Mouse (Mus musculus) hindbrain, embryonic 13.5 days (tissue): ENCODE data around the gene Rgs6. TPM values are rescaled to one million over a fixed set of nuclear protein-coding genes. Genes with fewer than 3 reads are reported as not detected.

Source experiments
- ATAC-seq: fragments of 200-750 bp; cut with Nextera tagmentation; 2 replicates; pipeline ENCODE4 v1.8.0; 2017; ENCODE audit warnings: moderate TSS enrichment; ENCODE audit not compliant: low FRiP score
- H3K27ac ChIP-seq: fragments of 300-500 bp; sonication (generic); 2 replicates; pipeline ENCODE4 v1.5.1; 2015; ENCODE audit warnings: inconsistent platforms, mild to moderate bottlenecking, moderate library complexity
- H3K27me3 ChIP-seq: fragments of 300-500 bp; sonication (generic); 2 replicates; pipeline ENCODE4 v1.6.1; 2015; ENCODE audit warnings: mild to moderate bottlenecking, inconsistent platforms
- H3K36me3 ChIP-seq: fragments of 300-500 bp; sonication (generic); 2 replicates; pipeline ENCODE4 v1.6.1; 2015; ENCODE audit warnings: mild to moderate bottlenecking, inconsistent platforms
- H3K4me1 ChIP-seq: fragments of 300-500 bp; sonication (generic); replicated peaks from 2 replicates; pipeline ENCODE4 v1.6.1; 2015; ENCODE audit warnings: inconsistent platforms
- H3K4me2 ChIP-seq: fragments of 300-500 bp; sonication (generic); 2 replicates; pipeline ENCODE4 v1.6.1; 2015; ENCODE audit warnings: inconsistent platforms, mild to moderate bottlenecking, moderate library complexity
- H3K4me3 ChIP-seq: fragments of 300-500 bp; sonication (generic); 2 replicates; pipeline ENCODE4 v1.5.1; 2015; ENCODE audit warnings: mild to moderate bottlenecking, inconsistent platforms
- H3K9ac ChIP-seq: fragments of 300-500 bp; sonication (generic); 2 replicates; pipeline ENCODE4 v1.6.1; 2015; ENCODE audit warnings: mild to moderate bottlenecking, inconsistent platforms
- H3K9me3 ChIP-seq: fragments of 300-500 bp; sonication (generic); 2 replicates; pipeline ENCODE4 v1.6.1; 2016; ENCODE audit warnings: inconsistent platforms
- WGBS: fragments of 180-500 bp; shearing (Covaris S2); methylation state at CpG from one replicate; pipeline ENCODE4 v1.1.7; 2015; 5-methylcytosine and 5-hydroxymethylcytosine counted together
- polyA plus RNA-seq: library from polyadenylated mRNA; unstranded; fragments of >200 nt; fragmentation: Nextera tagmentation; extraction: Ambion mirVana; gene quantifications from 2 replicates; pipeline ENCODE4 v1.2.1, GENCODE M21; 2015

Gene Rgs6
- polyA plus RNA-seq, 1 experiment from 2014 or later: 7.4 TPM

- no peaks in the 10 kb centered on the region for H3K36me3 ChIP-seq
- H3K27me3 ChIP-seq: no peaks in the 10 kb centered on the region
- no peak overlapping the region for H3K27ac ChIP-seq
- WGBS: 92% methylated on average over 8 of the region's 8 CpGs
- H3K9ac ChIP-seq: no peak overlapping the region
- no peaks in the 10 kb centered on the region for H3K4me1 ChIP-seq
- no peak overlapping the region for H3K4me3 ChIP-seq
- H3K4me2 ChIP-seq: no peak overlapping the region
- H3K9me3 ChIP-seq: no peaks in the 10 kb centered on the region
- no peak for ATAC-seq
These were observed 242.2 kb downstream of the Rgs6 start for GRCm38 (mm10) chr12:82830333-82830732.

GRCm38 (mm10) chr12:82838544-82838943, 250.5 kb downstream of the Rgs6 start:
- ATAC-seq: no peak
- H3K4me3 ChIP-seq: no peak overlapping the region
- peaks cover 4% of the 10 kb centered on the region; the same call in 1 of the 2 replicates for H3K4me1 ChIP-seq
- H3K4me2 ChIP-seq: no peak overlapping the region
- H3K27ac ChIP-seq: no peak overlapping the region
- 94% methylated on average over 1 of the region's 1 CpGs for WGBS
- H3K36me3 ChIP-seq: no peaks in the 10 kb centered on the region
- no peaks in the 10 kb centered on the region for H3K27me3 ChIP-seq
- H3K9ac ChIP-seq: no peak overlapping the region
- H3K9me3 ChIP-seq: no peaks in the 10 kb centered on the region

DNA sequence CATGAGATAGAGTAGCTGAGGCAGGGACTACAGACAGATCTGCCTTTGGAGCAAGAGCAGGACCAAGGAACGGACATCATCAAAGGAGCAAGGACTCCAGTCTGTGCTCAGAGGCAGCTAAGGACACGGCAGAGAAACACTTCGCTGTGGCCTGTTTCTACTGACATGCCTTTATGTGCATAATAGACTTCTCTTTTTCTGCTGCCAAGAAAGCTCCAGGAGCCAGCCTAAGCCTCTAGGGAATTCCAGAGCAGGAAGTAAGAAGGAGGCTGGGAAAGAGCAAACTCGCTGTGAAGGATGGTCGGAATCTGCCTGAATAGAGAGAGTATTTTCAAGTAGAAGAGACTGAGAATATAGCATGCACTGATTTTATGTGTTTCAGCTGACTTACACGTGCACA, 253.5 kb downstream of the Rgs6 start:
- H3K9me3 ChIP-seq: no peaks in the 10 kb centered on the region; the same call in 1 of the 2 replicates
- ATAC-seq: no peak
- no peaks in the 10 kb centered on the region for H3K36me3 ChIP-seq
- peaks cover 4% of the 10 kb centered on the region; the same call in 1 of the 2 replicates for H3K4me1 ChIP-seq
- no peak overlapping the region for H3K9ac ChIP-seq
- H3K27ac ChIP-seq: no peak overlapping the region
- H3K4me2 ChIP-seq: no peak overlapping the region
- 72% methylated on average over 6 of the region's 6 CpGs for WGBS
- H3K27me3 ChIP-seq: no peaks in the 10 kb centered on the region
- no peak overlapping the region for H3K4me3 ChIP-seq

- H3K27ac ChIP-seq: no peak overlapping the region
- H3K4me1 ChIP-seq: no peaks in the 10 kb centered on the region
- H3K4me3 ChIP-seq: no peak overlapping the region
- no peaks in the 10 kb centered on the region for H3K27me3 ChIP-seq
- 97% methylated on average over 3 of the region's 3 CpGs for WGBS
- H3K9ac ChIP-seq: no peak overlapping the region
- H3K4me2 ChIP-seq: no peak overlapping the region
- H3K9me3 ChIP-seq: peaks cover 4% of the 10 kb centered on the region; the same call in 1 of the 2 replicates
- no peak for ATAC-seq
- H3K36me3 ChIP-seq: no peaks in the 10 kb centered on the region
These were observed 260.3 kb downstream of the Rgs6 start for GRCm38 (mm10) chr12:82848304-82848872.

- Histone ChIP-seq H3K36me3 (no peaks in the 10 kb centered on the region), H3K4me2 (no peak overlapping the region), H3K9ac (no peak overlapping the region), H3K27me3 (no peaks in the 10 kb centered on the region), H3K4me3 (no peak overlapping the region), H3K4me1 (0 out of 2 replicates have a peak, but pooled peaks cover 3% of the 10 kb centered on the region), H3K9me3 (0 out of 2 replicates have a peak, but pooled peaks cover 4% of the 10 kb centered on the region), H3K27ac (no peak overlapping the region)
- no peak for ATAC-seq
- 73% methylated on average over 5 of the region's 5 CpGs for WGBS
These were observed 266.8 kb downstream of the Rgs6 start for GRCm38 (mm10) chr12:82854902-82855301.

DNA sequence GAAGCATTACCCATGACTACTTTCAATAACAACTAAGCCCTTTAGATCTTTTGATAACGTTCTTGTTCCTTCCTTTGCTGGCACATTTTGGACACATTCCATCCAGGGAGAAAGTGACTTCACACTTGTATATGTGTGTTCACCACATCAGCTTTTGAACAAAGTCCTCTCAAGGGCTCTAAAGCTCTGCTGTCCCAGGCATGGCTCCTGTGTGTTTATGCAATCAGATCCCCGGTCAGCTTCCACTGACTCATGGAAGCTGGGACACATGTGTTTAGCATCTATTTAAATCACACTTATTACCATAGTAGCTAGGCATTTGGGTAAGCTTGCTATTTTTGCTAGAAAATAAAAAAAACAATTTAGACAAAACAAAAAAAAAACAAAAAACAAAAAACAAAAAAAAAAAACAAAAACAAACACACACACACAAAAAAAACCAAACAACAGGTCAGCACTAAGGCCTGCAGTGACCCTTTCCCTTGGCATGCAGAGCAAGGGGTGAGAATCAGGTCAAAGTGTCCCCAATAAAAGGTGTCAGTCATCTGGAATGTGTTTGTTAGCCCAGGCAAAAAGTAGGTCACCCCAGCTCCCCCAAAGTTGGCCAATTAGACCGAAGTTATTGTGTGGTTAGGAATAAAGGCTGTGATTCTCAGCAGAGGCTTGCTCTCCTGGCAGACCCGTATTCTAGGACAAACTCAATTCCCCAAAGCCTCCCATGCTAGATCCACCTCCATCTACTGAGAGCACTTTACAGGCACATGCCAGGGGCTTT, 267.4 kb downstream of the Rgs6 start:
- Histone ChIP-seq H3K4me3 (no peak overlapping the region), H3K27me3 (no peaks in the 10 kb centered on the region), H3K4me2 (no peak overlapping the region), H3K4me1 (0 out of 2 replicates have a peak, but pooled peaks cover 3% of the 10 kb centered on the region), H3K9me3 (0 out of 2 replicates have a peak, but pooled peaks cover 4% of the 10 kb centered on the region), H3K9ac (no peak overlapping the region), H3K36me3 (no peaks in the 10 kb centered on the region), H3K27ac (no peak overlapping the region)
- ATAC-seq: no peak
- 66% methylated on average over 4 of the region's 4 CpGs for WGBS

GRCm38 (mm10) chr12:82865686-82866085, 277.6 kb downstream of the Rgs6 start:
- H3K9ac ChIP-seq: no peak overlapping the region
- no peaks in the 10 kb centered on the region for H3K27me3 ChIP-seq
- WGBS: 72% methylated on average over 2 of the region's 2 CpGs
- H3K4me2 ChIP-seq: no peak overlapping the region
- no peaks in the 10 kb centered on the region for H3K9me3 ChIP-seq
- no peak for ATAC-seq
- no peaks in the 10 kb centered on the region for H3K4me1 ChIP-seq
- H3K4me3 ChIP-seq: no peak overlapping the region
- no peak overlapping the region for H3K27ac ChIP-seq
- H3K36me3 ChIP-seq: no peaks in the 10 kb centered on the region

- 90% methylated on average over 5 of the region's 5 CpGs for WGBS
- no peaks in the 10 kb centered on the region for H3K4me1 ChIP-seq
- no peak overlapping the region for H3K4me2 ChIP-seq
- no peak overlapping the region for H3K27ac ChIP-seq
- no peaks in the 10 kb centered on the region for H3K36me3 ChIP-seq
- no peak for ATAC-seq
- H3K27me3 ChIP-seq: no peaks in the 10 kb centered on the region
- no peak overlapping the region for H3K4me3 ChIP-seq
- H3K9ac ChIP-seq: no peak overlapping the region
- no peaks in the 10 kb centered on the region for H3K9me3 ChIP-seq
These were observed 292.6 kb downstream of the Rgs6 start for GRCm38 (mm10) chr12:82880711-82881110.

GRCm38 (mm10) chr12:82883079-82883478, 295.0 kb downstream of the Rgs6 start:
- no peaks in the 10 kb centered on the region for H3K4me1 ChIP-seq
- ATAC-seq: no peak
- H3K4me3 ChIP-seq: no peak overlapping the region
- H3K27ac ChIP-seq: no peak overlapping the region
- no peak overlapping the region for H3K9ac ChIP-seq
- H3K4me2 ChIP-seq: no peak overlapping the region
- H3K36me3 ChIP-seq: no peaks in the 10 kb centered on the region
- H3K9me3 ChIP-seq: no peaks in the 10 kb centered on the region
- WGBS: 100% methylated on average over 1 of the region's 1 CpGs
- no peaks in the 10 kb centered on the region for H3K27me3 ChIP-seq

- Histone ChIP-seq H3K9me3 (no peaks in the 10 kb centered on the region), H3K9ac (no peak overlapping the region), H3K27me3 (no peaks in the 10 kb centered on the region), H3K4me1 (no peaks in the 10 kb centered on the region), H3K4me3 (no peak overlapping the region), H3K27ac (no peak overlapping the region), H3K4me2 (no peak overlapping the region), H3K36me3 (no peaks in the 10 kb centered on the region)
- ATAC-seq: no peak
- 74% methylated on average over 6 of the region's 6 CpGs for WGBS
These were observed 307.1 kb downstream of the Rgs6 start for GRCm38 (mm10) chr12:82894971-82895838.

- Histone ChIP-seq H3K9ac (no peak overlapping the region), H3K4me1 (peaks cover 7% of the 10 kb centered on the region; the same call in 1 of the 2 replicates), H3K36me3 (no peaks in the 10 kb centered on the region), H3K9me3 (no peaks in the 10 kb centered on the region), H3K4me2 (no peak overlapping the region), H3K27ac (no peak overlapping the region), H3K4me3 (no peak overlapping the region), H3K27me3 (no peaks in the 10 kb centered on the region)
- no peak for ATAC-seq
- WGBS: 48% methylated on average over 1 of the region's 1 CpGs
These were observed 317.7 kb downstream of the Rgs6 start for GRCm38 (mm10) chr12:82905773-82906172.

DNA sequence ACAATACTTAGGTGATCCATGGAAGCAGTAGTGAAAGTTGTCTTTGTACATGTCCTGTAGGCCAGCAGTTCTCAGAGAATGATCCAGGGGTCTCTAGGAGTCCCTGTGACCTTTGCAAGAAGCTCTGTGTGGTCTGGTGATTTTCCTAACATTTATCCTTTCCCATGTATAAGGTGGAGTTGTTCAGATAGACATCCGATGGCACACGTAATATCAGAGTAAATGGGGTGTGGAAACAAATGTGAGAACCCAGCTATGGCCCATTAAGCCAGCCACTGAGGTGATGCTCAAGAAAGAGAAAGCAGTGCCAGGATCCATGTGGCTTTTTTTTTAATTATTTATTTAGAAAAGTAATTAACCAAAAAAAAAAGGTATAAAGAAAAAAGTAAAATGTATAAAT, 322.8 kb downstream of the Rgs6 start:
- WGBS: 67% methylated on average over 2 of the region's 2 CpGs
- no peaks in the 10 kb centered on the region for H3K27me3 ChIP-seq
- no peak overlapping the region for H3K4me2 ChIP-seq
- ATAC-seq: no peak
- H3K4me3 ChIP-seq: no peak overlapping the region
- no peak overlapping the region for H3K27ac ChIP-seq
- no peaks in the 10 kb centered on the region for H3K9me3 ChIP-seq
- H3K36me3 ChIP-seq: no peaks in the 10 kb centered on the region
- H3K4me1 ChIP-seq: no peaks in the 10 kb centered on the region
- H3K9ac ChIP-seq: no peak overlapping the region
